Comparison of ENCODE assay signal across 8 mouse cellular contexts in genomic region chr5:124029220-124030035, GRCm38 (mm10). TPM values are rescaled to one million over a fixed set of nuclear protein-coding genes. Genes with fewer than 3 reads are reported as not detected.
DNase-seq lines count a peak whose midpoint lies in the region; ATAC-seq and TF ChIP-seq lines count a peak whose summit lies in the region.

No protein-coding gene starts in this region.

- H3K36me3 ChIP-seq in heart, embryonic 15.5 days = no peaks in the 10 kb centered on the region
- peaks cover 11% of the 10 kb centered on the region for H3K36me3 ChIP-seq in forebrain, embryonic 14.5 days (ENCODE audit: control insufficient read depth, insufficient read depth, low read length)
- peaks cover 13% of the 10 kb centered on the region; the same call in 1 of the 2 replicates for H3K36me3 ChIP-seq in liver, postnatal 0 days (replicated peaks; ENCODE audit: insufficient read depth, low read length)

- no peak for DNase-seq in heart, adult 9 months (ENCODE audit: low spot score in 2 of 2)
- peak; percentile 50 for DNase-seq in NIH3T3 (ENCODE audit: low read depth)
- DNase-seq in forebrain, embryonic 14.5 days (ENCODE audit: low spot score) = no peak
- DNase-seq in liver, postnatal 0 days = peak; percentile 44
- DNase-seq in thymus, postnatal 14 days = no peak
- no peak for DNase-seq in lung, postnatal 36 days
- no peak for DNase-seq in urinary bladder, adult 18-20 months (ENCODE audit: low spot score in 2 of 2)

- no peak for ATAC-seq in heart, embryonic 15.5 days (replicated peaks; ENCODE audit: insufficient number of reproducible peaks, insufficient read depth, low FRiP score, low read depth)
- ATAC-seq in forebrain, embryonic 14.5 days = no peak
- peak; percentile 76 for ATAC-seq in liver, postnatal 0 days

- H3K27ac ChIP-seq in heart, embryonic 15.5 days = peak overlapping the region; percentile 97
- H3K27ac ChIP-seq in forebrain, embryonic 14.5 days (ENCODE audit: low read depth, low read length) = peak overlapping the region; percentile 52
- H3K27ac ChIP-seq in liver, postnatal 0 days (ENCODE audit: low read depth) = peak overlapping the region; percentile 91

- TF ChIP-seq EP300 in liver, postnatal 0 days (IDR thresholded peaks at IDR 0.05; ENCODE audit: low read depth) = peak; percentile 69

- TF ChIP-seq CTCF in liver, postnatal 0 days (IDR thresholded peaks at IDR 0.05; ENCODE audit: low read depth) = no peak

- peak overlapping the region; percentile 80 for H3K4me3 ChIP-seq in heart, embryonic 15.5 days
- peak overlapping the region; percentile 99 for H3K4me3 ChIP-seq in forebrain, embryonic 14.5 days (ENCODE audit: low read depth, low read length)
- peak overlapping the region; percentile 87; the same call in 1 of the 2 replicates for H3K4me3 ChIP-seq in liver, postnatal 0 days (ENCODE audit: low read depth, low read length)

- 53% methylated on average over 19 of the region's 19 CpGs for WGBS in heart, embryonic 15.5 days
- 89% methylated on average over 19 of the region's 19 CpGs for WGBS in forebrain, embryonic 14.5 days
- 73% methylated on average over 19 of the region's 19 CpGs for WGBS in liver, postnatal 0 days (ENCODE audit: insufficient replicate concordance)

- H3K4me2 ChIP-seq in heart, embryonic 15.5 days = peak overlapping the region; percentile 74
- H3K4me2 ChIP-seq in forebrain, embryonic 14.5 days (ENCODE audit: low read length) = peak overlapping the region; percentile 64
- H3K4me2 ChIP-seq in liver, postnatal 0 days (ENCODE audit: low read depth, low read length) = peak overlapping the region; percentile 84

- no peaks in the 10 kb centered on the region for H3K27me3 ChIP-seq in heart, embryonic 15.5 days
- no peaks in the 10 kb centered on the region for H3K27me3 ChIP-seq in forebrain, embryonic 14.5 days (replicated peaks; ENCODE audit: control insufficient read depth, insufficient read depth, low read length)
- H3K27me3 ChIP-seq in liver, postnatal 0 days (ENCODE audit: insufficient read depth, low read length) = no peaks in the 10 kb centered on the region

- H3K9ac ChIP-seq in heart, embryonic 15.5 days = peak overlapping the region; percentile 98; the same call in 1 of the 2 replicates
- H3K9ac ChIP-seq in forebrain, embryonic 14.5 days (ENCODE audit: low read length) = no peak overlapping the region; the same call in 1 of the 2 replicates
- H3K9ac ChIP-seq in liver, postnatal 0 days (replicated peaks) = no peak overlapping the region; the same call in 1 of the 2 replicates

- no peaks in the 10 kb centered on the region for H3K9me3 ChIP-seq in heart, embryonic 15.5 days (replicated peaks)
- H3K9me3 ChIP-seq in forebrain, embryonic 14.5 days (replicated peaks; ENCODE audit: control insufficient read depth, low read length) = no peaks in the 10 kb centered on the region
- no peaks in the 10 kb centered on the region for H3K9me3 ChIP-seq in liver, postnatal 0 days (ENCODE audit: low read length)

- peaks cover 65% of the 10 kb centered on the region for H3K4me1 ChIP-seq in heart, embryonic 15.5 days (replicated peaks)
- peaks cover 52% of the 10 kb centered on the region for H3K4me1 ChIP-seq in forebrain, embryonic 14.5 days (ENCODE audit: control insufficient read depth, insufficient read depth, low read length)
- peaks cover 60% of the 10 kb centered on the region for H3K4me1 ChIP-seq in liver, postnatal 0 days (ENCODE audit: insufficient read depth)

RNA-seq across cellular contexts. Expression of gene Vps37b, which starts 2.6 kb away (rescaled TPM):
- 49.9 and 56.0 TPM in 2 replicates for polyA plus RNA-seq in heart, embryonic 15.5 days (2015; fragmentation: Nextera tagmentation; extraction: Ambion mirVana)
- 70.5 and 86.6 TPM in 2 replicates for polyA plus RNA-seq in forebrain, embryonic 14.5 days (2014; fragmentation: Nextera tagmentation; extraction: Ambion mirVana)
- polyA plus RNA-seq in liver, postnatal 0 days (2015; fragmentation: Nextera tagmentation; extraction: Ambion mirVana) = 16.4 and 17.6 TPM in 2 replicates

RNA-seq across cellular contexts. Expression of gene Hip1r, which starts 56.0 kb away (rescaled TPM):
- 6.6 and 9.7 TPM in 2 replicates for polyA plus RNA-seq in heart, embryonic 15.5 days (2015; fragmentation: Nextera tagmentation; extraction: Ambion mirVana)
- polyA plus RNA-seq in forebrain, embryonic 14.5 days (2014; fragmentation: Nextera tagmentation; extraction: Ambion mirVana) = 12.4 and 27.1 TPM in 2 replicates
- 10.1 and 13.5 TPM in 2 replicates for polyA plus RNA-seq in liver, postnatal 0 days (2015; fragmentation: Nextera tagmentation; extraction: Ambion mirVana)

Comparison
In these comparisons a context has a peak if more than half of its experiments do, and no peak if none do; other contexts are left out.
1. DNase-seq: peak in NIH3T3 (single experiment) and liver, postnatal 0 days (single experiment); none in heart, adult 9 months (0 of 2), forebrain, embryonic 14.5 days (single experiment), thymus, postnatal 14 days (single experiment), lung, postnatal 36 days (single experiment) and urinary bladder, adult 18-20 months (0 of 2).
2. Peak in every context shown above with its lines, with median percentiles within 50 percentile points of each other: H3K27ac ChIP-seq, H3K4me2 ChIP-seq and H3K4me3 ChIP-seq.